Mouse (Mus musculus): Measurements from ENCODE around the gene Pdcl3. TPM values are rescaled to one million over a fixed set of nuclear protein-coding genes. Genes with fewer than 3 reads are reported as not detected.

Pdcl3 gene
- polyA plus RNA-seq, 1 experiment from 2014 or later = 166 TPM

GRCm38 (mm10) chr1:39010583-39011021, 25.2 kb downstream of the Pdcl3 start:
- H3K9ac ChIP-seq (replicated peaks; ENCODE audit: low read depth, low read length) = no peak overlapping the region
- H3K4me3 ChIP-seq (ENCODE audit: low read depth, low read length) = no peak overlapping the region
- H3K4me2 ChIP-seq (replicated peaks; ENCODE audit: low read depth, low read length) = no peak overlapping the region
- H3K9me3 ChIP-seq (ENCODE audit: control insufficient read depth, low read depth, low read length) = no peaks in the 10 kb centered on the region
- H3K4me1 ChIP-seq (ENCODE audit: control insufficient read depth, insufficient read depth, low read length) = no peaks in the 10 kb centered on the region
- ATAC-seq (ENCODE audit: insufficient number of reproducible peaks, insufficient read depth, low FRiP score, low read depth) = no peak; the same call in 1 of the 2 replicates
- H3K36me3 ChIP-seq (ENCODE audit: control insufficient read depth, insufficient read depth, low read length) = no peaks in the 10 kb centered on the region
- H3K27me3 ChIP-seq (ENCODE audit: control insufficient read depth, insufficient read depth, low read length) = no peaks in the 10 kb centered on the region
- 22% methylated on average over 12 of the region's 12 CpGs for WGBS
- no peak overlapping the region for H3K27ac ChIP-seq (ENCODE audit: low read length)

- no peak overlapping the region for H3K4me3 ChIP-seq (ENCODE audit: low read depth, low read length)
- no peaks in the 10 kb centered on the region for H3K36me3 ChIP-seq (ENCODE audit: control insufficient read depth, insufficient read depth, low read length)
- no peak for ATAC-seq (ENCODE audit: insufficient number of reproducible peaks, insufficient read depth, low FRiP score, low read depth)
- no peaks in the 10 kb centered on the region for H3K4me1 ChIP-seq (ENCODE audit: control insufficient read depth, insufficient read depth, low read length)
- H3K9ac ChIP-seq (replicated peaks; ENCODE audit: low read depth, low read length) = no peak overlapping the region
- 85% methylated on average over 13 of the region's 13 CpGs for WGBS
- H3K27me3 ChIP-seq (ENCODE audit: control insufficient read depth, insufficient read depth, low read length) = no peaks in the 10 kb centered on the region
- H3K27ac ChIP-seq (ENCODE audit: low read length) = no peak overlapping the region
- no peaks in the 10 kb centered on the region for H3K9me3 ChIP-seq (ENCODE audit: control insufficient read depth, low read depth, low read length)
- H3K4me2 ChIP-seq (replicated peaks; ENCODE audit: low read depth, low read length) = no peak overlapping the region
These were observed 27.2 kb downstream of the Pdcl3 start for GRCm38 (mm10) chr1:39012576-39012975.

GRCm38 (mm10) chr1:39013843-39014242, 28.4 kb downstream of the Pdcl3 start:
- Histone ChIP-seq H3K27ac (ENCODE audit: low read length) (no peak overlapping the region), H3K27me3 (ENCODE audit: control insufficient read depth, insufficient read depth, low read length) (no peaks in the 10 kb centered on the region), H3K36me3 (ENCODE audit: control insufficient read depth, insufficient read depth, low read length) (no peaks in the 10 kb centered on the region), H3K4me2 (replicated peaks; ENCODE audit: low read depth, low read length) (no peak overlapping the region), H3K4me3 (ENCODE audit: low read depth, low read length) (no peak overlapping the region), H3K4me1 (ENCODE audit: control insufficient read depth, insufficient read depth, low read length) (no peaks in the 10 kb centered on the region), H3K9ac (replicated peaks; ENCODE audit: low read depth, low read length) (no peak overlapping the region), H3K9me3 (ENCODE audit: control insufficient read depth, low read depth, low read length) (no peaks in the 10 kb centered on the region)
- 81% methylated on average over 6 of the region's 6 CpGs for WGBS
- ATAC-seq (ENCODE audit: insufficient number of reproducible peaks, insufficient read depth, low FRiP score, low read depth) = no peak

GRCm38 (mm10) chr1:39015529-39015928, 30.1 kb downstream of the Pdcl3 start:
- H3K36me3 ChIP-seq (ENCODE audit: control insufficient read depth, insufficient read depth, low read length) = no peaks in the 10 kb centered on the region
- H3K9me3 ChIP-seq (ENCODE audit: control insufficient read depth, low read depth, low read length) = no peaks in the 10 kb centered on the region
- no peaks in the 10 kb centered on the region for H3K27me3 ChIP-seq (ENCODE audit: control insufficient read depth, insufficient read depth, low read length)
- H3K4me2 ChIP-seq (replicated peaks; ENCODE audit: low read depth, low read length) = no peak overlapping the region
- WGBS = 80% methylated on average over 10 of the region's 10 CpGs
- no peak for ATAC-seq (ENCODE audit: insufficient number of reproducible peaks, insufficient read depth, low FRiP score, low read depth)
- H3K4me3 ChIP-seq (ENCODE audit: low read depth, low read length) = no peak overlapping the region
- no peak overlapping the region for H3K9ac ChIP-seq (replicated peaks; ENCODE audit: low read depth, low read length)
- no peak overlapping the region for H3K27ac ChIP-seq (ENCODE audit: low read length)
- H3K4me1 ChIP-seq (ENCODE audit: control insufficient read depth, insufficient read depth, low read length) = no peaks in the 10 kb centered on the region

GRCm38 (mm10) chr1:39017871-39018270, 32.5 kb downstream of the Pdcl3 start:
- H3K4me1 ChIP-seq (ENCODE audit: control insufficient read depth, insufficient read depth, low read length) = no peaks in the 10 kb centered on the region
- no peak overlapping the region for H3K4me2 ChIP-seq (replicated peaks; ENCODE audit: low read depth, low read length)
- H3K27me3 ChIP-seq (ENCODE audit: control insufficient read depth, insufficient read depth, low read length) = no peaks in the 10 kb centered on the region
- H3K36me3 ChIP-seq (ENCODE audit: control insufficient read depth, insufficient read depth, low read length) = no peaks in the 10 kb centered on the region
- H3K9me3 ChIP-seq (ENCODE audit: control insufficient read depth, low read depth, low read length) = no peaks in the 10 kb centered on the region
- H3K9ac ChIP-seq (replicated peaks; ENCODE audit: low read depth, low read length) = no peak overlapping the region
- H3K4me3 ChIP-seq (ENCODE audit: low read depth, low read length) = no peak overlapping the region
- ATAC-seq (ENCODE audit: insufficient number of reproducible peaks, insufficient read depth, low FRiP score, low read depth) = no peak
- WGBS = 76% methylated on average over 4 of the region's 4 CpGs
- H3K27ac ChIP-seq (ENCODE audit: low read length) = no peak overlapping the region

GRCm38 (mm10) chr1:39025142-39025541, 39.7 kb downstream of the Pdcl3 start:
- Histone ChIP-seq H3K27ac (ENCODE audit: low read length) (no peak overlapping the region), H3K4me3 (ENCODE audit: low read depth, low read length) (no peak overlapping the region), H3K36me3 (ENCODE audit: control insufficient read depth, insufficient read depth, low read length) (no peaks in the 10 kb centered on the region), H3K4me1 (ENCODE audit: control insufficient read depth, insufficient read depth, low read length) (no peaks in the 10 kb centered on the region), H3K4me2 (replicated peaks; ENCODE audit: low read depth, low read length) (no peak overlapping the region), H3K9ac (replicated peaks; ENCODE audit: low read depth, low read length) (no peak overlapping the region), H3K27me3 (ENCODE audit: control insufficient read depth, insufficient read depth, low read length) (no peaks in the 10 kb centered on the region), H3K9me3 (ENCODE audit: control insufficient read depth, low read depth, low read length) (no peaks in the 10 kb centered on the region)
- WGBS = 43% methylated on average over 7 of the region's 7 CpGs
- no peak for ATAC-seq (ENCODE audit: insufficient number of reproducible peaks, insufficient read depth, low FRiP score, low read depth)

GRCm38 (mm10) chr1:39025840-39026239, 40.4 kb downstream of the Pdcl3 start:
- Histone ChIP-seq H3K4me3 (ENCODE audit: low read depth, low read length) (no peak overlapping the region), H3K9me3 (ENCODE audit: control insufficient read depth, low read depth, low read length) (no peaks in the 10 kb centered on the region), H3K27ac (ENCODE audit: low read length) (no peak overlapping the region), H3K36me3 (ENCODE audit: control insufficient read depth, insufficient read depth, low read length) (no peaks in the 10 kb centered on the region), H3K4me1 (ENCODE audit: control insufficient read depth, insufficient read depth, low read length) (no peaks in the 10 kb centered on the region), H3K27me3 (ENCODE audit: control insufficient read depth, insufficient read depth, low read length) (no peaks in the 10 kb centered on the region), H3K9ac (replicated peaks; ENCODE audit: low read depth, low read length) (no peak overlapping the region), H3K4me2 (replicated peaks; ENCODE audit: low read depth, low read length) (no peak overlapping the region)
- no peak for ATAC-seq (ENCODE audit: insufficient number of reproducible peaks, insufficient read depth, low FRiP score, low read depth)
- WGBS = 88% methylated on average over 1 of the region's 1 CpGs

GRCm38 (mm10) chr1:39029176-39029575, 43.8 kb downstream of the Pdcl3 start:
- Histone ChIP-seq H3K9ac (replicated peaks; ENCODE audit: low read depth, low read length) (no peak overlapping the region), H3K36me3 (ENCODE audit: control insufficient read depth, insufficient read depth, low read length) (no peaks in the 10 kb centered on the region), H3K27me3 (ENCODE audit: control insufficient read depth, insufficient read depth, low read length) (no peaks in the 10 kb centered on the region), H3K4me1 (ENCODE audit: control insufficient read depth, insufficient read depth, low read length) (no peaks in the 10 kb centered on the region), H3K27ac (ENCODE audit: low read length) (no peak overlapping the region), H3K4me2 (replicated peaks; ENCODE audit: low read depth, low read length) (no peak overlapping the region), H3K4me3 (ENCODE audit: low read depth, low read length) (no peak overlapping the region), H3K9me3 (ENCODE audit: control insufficient read depth, low read depth, low read length) (no peaks in the 10 kb centered on the region)
- 77% methylated on average over 7 of the region's 7 CpGs for WGBS
- ATAC-seq (ENCODE audit: insufficient number of reproducible peaks, insufficient read depth, low FRiP score, low read depth) = no peak

- no peak overlapping the region for H3K9ac ChIP-seq (replicated peaks; ENCODE audit: low read depth, low read length)
- 9% methylated on average over 7 of the region's 7 CpGs for WGBS
- no peak for ATAC-seq (ENCODE audit: insufficient number of reproducible peaks, insufficient read depth, low FRiP score, low read depth)
These were observed 44.7 kb downstream of the Pdcl3 start for GRCm38 (mm10) chr1:39030108-39030507.

More at GRCm38 (mm10) chr1:39030108-39030507, 44.7 kb downstream of the Pdcl3 start:
- H3K36me3 ChIP-seq (ENCODE audit: control insufficient read depth, insufficient read depth, low read length) = no peaks in the 10 kb centered on the region
- peak overlapping the region; percentile 39 for H3K4me2 ChIP-seq (replicated peaks; ENCODE audit: low read depth, low read length)
- H3K4me3 ChIP-seq (ENCODE audit: low read depth, low read length) = no peak overlapping the region
- no peaks in the 10 kb centered on the region for H3K4me1 ChIP-seq (ENCODE audit: control insufficient read depth, insufficient read depth, low read length)
- no peaks in the 10 kb centered on the region for H3K27me3 ChIP-seq (ENCODE audit: control insufficient read depth, insufficient read depth, low read length)
- H3K27ac ChIP-seq (ENCODE audit: low read length) = no peak overlapping the region
- H3K9me3 ChIP-seq (ENCODE audit: control insufficient read depth, low read depth, low read length) = no peaks in the 10 kb centered on the region
